Mouse (Mus musculus) 416B (cell line): Measurements from ENCODE around the gene Myg1.

Experiments
- DNase-seq: peaks from one replicate; pipeline ENCODE4 v3.0.0; 2011; ENCODE audit warnings: low read depth

The Myg1 gene

GRCm38 (mm10) chr15:102346444-102346843 lies 14.9 kb downstream of the Myg1 start:
- DNase-seq, result no peak

DNA sequence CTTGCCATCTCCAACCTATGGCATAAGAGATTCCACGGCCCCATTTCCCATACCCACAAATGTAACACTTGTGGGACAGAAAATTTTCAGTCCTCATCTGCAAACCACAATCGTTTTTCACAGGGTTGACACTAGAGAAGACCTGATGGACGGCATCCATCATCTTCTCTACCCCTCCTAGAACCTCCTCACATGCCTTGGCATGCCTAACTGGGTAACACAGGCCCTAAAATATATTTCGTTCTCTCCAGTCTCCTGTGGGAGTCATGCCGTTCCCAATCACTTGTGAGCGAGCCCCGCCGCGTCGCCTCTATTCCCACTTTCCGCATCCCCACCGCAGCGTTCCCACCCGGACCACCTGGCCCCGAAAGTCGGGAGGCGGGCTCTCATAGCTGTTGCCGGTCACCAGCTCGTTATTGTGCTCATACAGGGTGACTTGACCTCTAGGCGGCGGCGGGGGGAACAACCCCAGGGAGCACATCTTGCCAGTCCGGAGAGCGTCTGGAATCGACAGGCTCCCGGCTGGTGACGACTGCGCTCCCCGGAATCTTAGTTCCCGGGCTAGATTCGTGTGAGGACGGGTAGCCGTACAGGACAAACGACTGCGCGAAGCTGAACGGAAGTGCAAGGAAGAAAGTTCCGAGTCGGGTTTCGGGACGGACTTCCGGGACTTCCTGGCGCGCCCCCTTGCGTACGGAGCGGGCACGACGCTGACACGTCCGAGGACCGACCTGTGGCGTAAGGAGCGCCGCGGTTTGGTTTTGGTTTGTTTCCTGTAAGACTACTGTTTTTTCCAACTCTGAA lies 18.8 kb downstream of the Myg1 start, which contains the start of gene Aaas:
Gene Aaas (minus strand): TSS at position 634 of the 804 bp plus-strand sequence.
- DNase-seq, result peak; percentile 97

DNA sequence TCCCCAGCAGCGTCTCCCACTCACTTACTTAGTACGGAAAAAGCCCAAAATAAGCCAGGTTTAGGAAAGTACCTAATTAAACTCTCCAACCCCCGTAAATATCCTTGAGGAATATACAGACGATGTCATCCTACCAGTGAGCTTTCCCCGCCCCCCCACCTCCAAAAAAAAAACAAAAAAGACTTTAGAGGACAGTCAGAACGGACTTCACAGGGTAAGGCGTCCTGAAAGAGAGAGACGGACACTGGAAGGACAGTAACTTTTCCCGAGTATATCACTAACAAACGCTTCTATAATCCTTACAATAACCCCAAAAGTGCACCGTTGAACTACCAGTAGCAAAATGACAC lies 19.4 kb downstream of the Myg1 start:
- no peak for DNase-seq

DNA sequence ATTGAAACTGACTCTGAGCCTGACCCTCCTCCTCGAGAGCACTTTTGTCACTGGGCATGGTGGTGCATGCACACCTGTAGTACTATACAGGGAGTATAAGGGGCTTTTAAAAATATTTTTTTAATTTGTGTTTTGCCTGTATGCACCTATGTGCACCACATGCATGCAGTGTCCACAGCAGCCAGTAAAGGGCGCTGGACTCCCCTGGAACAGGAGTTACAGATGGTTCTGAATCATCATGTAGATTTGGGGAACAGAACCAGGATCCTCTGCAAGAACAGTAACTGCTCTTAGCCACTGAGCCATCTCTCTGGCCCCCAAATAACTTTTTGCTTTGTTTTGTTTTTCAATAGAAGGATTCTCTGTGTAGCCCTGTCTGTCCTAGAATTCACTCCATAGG lies 20.7 kb downstream of the Myg1 start:
- peak; percentile 76 for DNase-seq

DNA sequence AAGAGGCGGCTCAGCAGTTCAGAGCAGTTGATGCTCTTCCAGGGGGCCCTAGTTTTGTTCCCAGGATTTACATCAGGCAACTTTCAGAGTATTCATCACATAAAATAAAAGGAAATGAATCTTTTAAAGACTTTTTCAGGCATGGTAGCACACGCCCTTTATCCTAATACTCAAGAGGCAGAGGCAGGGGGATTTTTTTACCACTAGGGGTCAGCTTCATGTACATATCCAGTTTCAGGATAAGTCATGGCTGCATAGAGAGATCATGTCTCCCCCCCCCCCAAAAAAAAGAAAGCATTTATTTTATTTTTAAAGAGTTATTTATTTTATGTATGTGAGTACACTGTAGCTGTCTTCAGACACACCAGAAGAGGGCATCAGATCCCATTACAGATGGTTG lies 22.5 kb downstream of the Myg1 start:
- peak; percentile 53 for DNase-seq

DNA sequence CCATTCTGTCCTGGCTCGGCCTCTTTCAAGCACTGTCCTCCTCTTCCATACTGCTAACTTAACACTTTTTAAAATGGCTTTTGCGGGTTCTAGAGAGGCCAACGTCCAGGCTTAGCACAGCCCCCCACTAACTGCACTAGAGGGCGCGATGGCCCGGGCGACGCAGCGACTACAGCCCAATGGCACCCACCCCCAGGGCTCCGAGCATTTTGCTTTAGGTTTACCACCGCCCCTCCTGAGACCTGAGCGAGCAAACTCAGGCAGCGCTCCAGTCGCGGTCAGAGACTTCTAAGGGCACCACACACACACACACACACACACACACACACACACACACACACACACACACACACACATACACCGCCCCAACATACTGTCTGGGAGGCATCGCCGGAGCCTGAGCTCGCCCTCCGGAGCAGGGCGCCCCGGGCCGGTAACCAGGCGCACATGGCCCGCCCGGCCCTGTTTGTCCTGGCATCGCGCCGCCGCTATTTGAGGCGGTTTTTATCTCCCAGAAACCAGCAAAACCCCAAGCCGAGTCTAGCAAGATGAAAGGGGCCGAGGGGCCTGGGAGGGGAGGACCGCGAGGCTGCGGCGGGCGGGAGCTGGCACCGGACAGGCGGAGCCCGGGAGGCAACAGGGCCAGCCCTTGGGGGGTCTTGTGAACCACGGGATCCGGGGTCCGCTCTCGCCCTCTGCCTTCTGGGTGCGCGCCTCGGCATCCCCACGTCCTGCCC lies 23.8 kb downstream of the Myg1 start:
- DNase-seq, result no peak

GRCm38 (mm10) chr15:102355871-102356441 lies 24.4 kb downstream of the Myg1 start:
- DNase-seq, result no peak

DNA sequence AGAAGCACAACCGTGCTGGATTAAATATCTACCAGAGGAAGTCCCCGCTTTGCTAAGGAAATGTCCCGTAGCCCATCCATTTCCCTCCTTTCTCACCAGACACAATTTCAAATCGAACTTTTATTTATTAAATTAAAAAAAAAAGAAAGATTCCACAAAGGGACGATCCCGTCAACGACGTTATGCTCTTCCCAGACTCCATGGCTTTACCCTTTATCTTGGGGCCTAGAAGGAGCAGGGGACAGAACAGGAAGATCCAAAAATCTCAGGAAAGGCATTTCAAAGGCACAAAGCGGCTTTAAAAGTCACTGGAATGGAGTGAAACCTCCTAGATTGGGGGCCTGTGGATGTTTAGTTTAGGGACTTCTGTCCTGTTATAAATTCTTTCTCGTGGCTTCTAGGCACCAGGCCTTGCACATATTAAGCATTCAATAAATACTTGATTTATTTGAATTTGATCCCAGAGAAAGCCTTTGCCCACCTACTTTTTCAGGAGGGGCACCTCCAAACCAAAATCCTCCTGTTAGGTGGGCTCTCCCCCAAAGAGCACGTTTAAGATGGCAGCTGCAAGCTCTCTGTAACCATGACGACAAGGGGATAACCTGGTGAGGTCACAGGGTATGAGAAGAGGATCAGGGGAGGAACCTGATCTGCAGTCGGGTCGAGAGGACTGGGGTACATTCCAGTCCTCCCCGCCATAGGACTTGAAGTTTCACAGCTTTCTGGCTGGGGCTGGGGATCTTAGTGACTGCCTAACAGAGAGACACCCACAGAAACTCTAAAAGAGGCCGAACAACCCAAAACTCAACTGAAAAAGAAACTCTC lies 25.2 kb downstream of the Myg1 start:
- no peak for DNase-seq

GRCm38 (mm10) chr15:102358126-102358525 lies 26.6 kb downstream of the Myg1 start:
- DNase-seq, result no peak

DNA sequence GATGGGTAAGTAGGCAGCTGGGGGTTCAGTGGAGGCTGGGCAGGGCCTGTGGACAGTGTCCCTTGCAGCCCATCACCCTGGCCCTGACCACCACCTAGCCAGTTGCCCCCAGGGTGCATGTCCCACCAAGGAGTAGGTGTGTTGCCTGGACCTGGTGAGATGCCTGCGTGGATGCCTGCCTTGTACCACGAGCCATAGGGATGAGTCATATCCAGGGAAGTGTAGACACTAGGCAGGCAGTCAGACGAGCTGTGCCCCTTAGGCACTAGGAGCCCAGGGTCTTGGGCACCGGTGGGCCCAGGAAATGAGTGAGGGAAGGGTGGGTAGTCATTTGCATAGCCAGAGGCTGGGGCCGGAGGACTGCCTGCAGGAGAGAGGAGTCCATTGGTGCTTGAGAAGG lies 27.3 kb downstream of the Myg1 start:
- no peak for DNase-seq

DNA sequence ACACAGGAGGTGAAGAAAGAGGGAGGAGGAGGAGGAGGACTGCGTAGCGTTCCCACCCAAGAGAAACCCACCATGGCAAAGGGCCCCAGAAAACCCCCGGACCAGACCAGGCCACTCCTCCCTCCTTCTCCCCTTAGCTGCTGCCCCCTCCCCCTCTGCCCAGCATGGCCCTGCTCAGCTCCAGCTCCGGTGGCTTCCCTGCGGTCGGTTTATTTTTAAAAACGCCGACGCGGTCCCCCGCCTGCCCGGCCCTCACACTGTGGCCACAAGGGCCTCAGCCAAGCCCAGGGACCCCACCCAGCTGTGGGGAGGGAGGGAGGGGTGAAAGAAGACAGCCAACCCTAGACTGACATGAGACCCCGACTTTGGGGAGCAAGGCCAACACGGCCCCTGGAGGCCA lies 31.1 kb downstream of the Myg1 start:
- peak; percentile 54 for DNase-seq

GRCm38 (mm10) chr15:102364678-102365077 lies 33.2 kb downstream of the Myg1 start:
- DNase-seq, result no peak

- DNase-seq, result no peak
Observed at GRCm38 (mm10) chr15:102366238-102366637, 34.7 kb downstream of the Myg1 start.

DNA sequence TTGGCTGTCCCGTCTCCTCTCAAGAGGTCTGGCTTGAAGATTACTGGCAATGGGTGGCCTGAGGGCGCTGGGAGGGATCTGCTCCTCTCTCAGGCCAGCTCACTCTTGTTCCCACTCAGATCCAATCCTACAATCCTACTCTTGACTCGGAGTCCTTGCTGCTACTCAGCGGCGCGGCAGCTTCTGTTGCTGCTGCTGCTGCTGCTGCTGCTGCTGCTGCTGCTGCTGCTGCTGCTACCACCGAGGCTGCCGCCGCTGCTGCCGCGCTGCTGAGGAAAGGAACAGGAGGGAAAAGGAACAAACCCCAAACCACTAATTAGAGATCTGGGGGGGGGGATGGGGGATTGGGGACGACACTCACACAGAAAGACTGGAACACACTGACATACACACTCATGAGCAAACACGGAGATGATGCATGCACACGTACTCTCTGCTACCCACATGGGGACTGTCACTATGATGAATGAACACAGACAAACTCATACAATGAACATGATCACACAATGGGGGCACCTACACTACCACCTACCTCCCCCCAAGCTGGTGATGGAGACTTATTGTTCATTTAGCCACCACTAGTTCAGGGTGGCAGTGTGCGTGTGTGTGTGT lies 35.3 kb downstream of the Myg1 start, which contains the start of gene Sp7:
Gene Sp7 (minus strand): TSS at position 450 of the 612 bp plus-strand sequence.
- DNase-seq, result peak; percentile 46

DNA sequence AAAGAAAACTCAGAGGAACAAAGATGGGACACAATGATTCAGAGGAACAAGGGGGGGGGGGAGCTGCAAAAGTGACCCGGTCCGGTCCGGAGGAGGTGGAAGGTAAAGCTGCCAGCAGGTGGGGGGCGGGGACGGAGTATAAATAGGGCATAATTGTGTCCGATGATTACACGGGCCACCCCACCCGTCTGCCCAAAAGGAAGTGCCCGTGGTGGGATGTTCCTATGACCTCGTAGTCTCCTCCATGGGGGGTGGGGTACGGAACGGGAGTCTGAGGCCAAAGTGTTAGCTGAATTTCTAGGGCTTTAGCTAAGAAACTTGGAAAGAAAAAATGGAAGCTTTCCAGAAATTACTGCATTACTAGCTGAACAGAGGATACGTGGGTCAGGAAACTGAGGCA lies 38.5 kb downstream of the Myg1 start:
- DNase-seq, result no peak

- DNase-seq, result no peak
Observed at GRCm38 (mm10) chr15:102370727-102371126, 39.2 kb downstream of the Myg1 start.

- DNase-seq, result peak; percentile 68
Observed at GRCm38 (mm10) chr15:102376453-102377162, 45.1 kb downstream of the Myg1 start.

GRCm38 (mm10) chr15:102377163-102377543 lies 45.6 kb downstream of the Myg1 start:
- peak; percentile 85 for DNase-seq

DNA sequence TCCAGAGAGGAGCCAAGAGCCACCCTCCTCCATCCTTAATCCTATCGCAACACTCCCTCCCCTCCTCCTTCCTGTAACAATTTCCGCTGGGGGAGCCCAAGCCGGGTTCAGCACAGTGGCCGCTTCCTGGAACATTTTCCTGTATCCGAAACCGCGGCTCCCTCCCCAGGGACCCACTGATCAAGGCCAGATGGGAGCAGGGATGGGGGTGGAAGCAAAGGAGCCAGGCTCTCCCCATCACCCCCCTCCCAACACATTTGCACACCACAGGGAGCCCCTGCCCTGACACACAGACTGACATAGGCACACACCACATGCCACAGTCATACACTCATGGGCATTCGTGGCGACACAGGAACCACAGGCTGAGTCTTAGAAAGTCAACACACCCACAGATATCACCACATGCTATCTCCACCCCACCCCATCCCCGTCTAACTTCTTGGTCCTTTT lies 46.3 kb downstream of the Myg1 start:
- peak; percentile 80 for DNase-seq

DNA sequence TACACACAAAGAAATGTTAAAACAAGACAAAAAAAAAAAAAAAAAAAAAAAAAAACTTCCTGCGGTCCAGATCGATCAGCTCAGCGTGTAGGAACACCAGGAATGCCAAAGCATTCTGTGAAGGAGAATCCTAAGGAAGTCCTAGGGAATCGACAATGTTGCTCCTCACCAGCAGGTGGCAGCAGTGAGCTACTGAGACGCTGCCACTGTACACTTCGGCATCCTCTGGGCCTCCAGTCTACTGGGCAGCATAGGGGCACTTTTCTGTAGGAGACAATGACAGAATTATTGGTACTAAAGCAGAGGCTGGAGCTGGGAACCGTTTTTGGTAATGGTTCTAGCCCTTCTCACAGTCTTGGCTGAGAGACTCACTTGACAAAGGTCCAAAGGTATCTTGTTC lies 50.1 kb downstream of the Myg1 start:
- DNase-seq, result peak; percentile 81

DNA sequence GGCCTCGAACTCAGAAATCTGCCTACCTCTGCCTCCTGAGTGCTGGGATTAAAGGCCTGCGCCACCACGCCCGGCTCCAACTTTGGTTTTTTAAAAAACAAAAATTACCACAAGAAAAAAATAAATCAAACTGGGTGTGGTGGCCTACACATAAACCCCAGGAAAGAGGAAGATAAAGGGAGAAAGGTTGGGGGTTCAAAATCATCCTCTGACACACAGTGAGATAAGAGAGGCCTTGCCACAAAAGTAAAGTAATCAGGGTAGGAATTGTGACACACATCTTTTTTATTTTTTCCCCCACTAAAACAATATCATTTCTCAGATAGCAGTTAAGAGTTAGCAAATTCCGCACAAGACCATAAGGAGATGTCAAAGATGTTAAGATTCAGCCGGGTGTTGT lies 52.2 kb downstream of the Myg1 start:
- no peak for DNase-seq
